Mouse (Mus musculus) frontal cortex, postnatal 25 days (tissue): Measurements from ENCODE around the gene Nr2c1.
A peak's percentile ranks its signal among the peaks of the same experiment; 100 is the strongest.

Experiments used
- DNase-seq, 2 experiments: peaks; one replicate each; pipeline ENCODE4 v3.0.0; 2022; ENCODE audit warnings: low spot score in 2 of 2

Gene Nr2c1

GRCm38 (mm10) chr10:94140227-94140931, 7.4 kb upstream of the Nr2c1 start:
- DNase-seq = no peak

- no peak for DNase-seq
Observed at GRCm38 (mm10) chr10:94142427-94142826, 5.4 kb upstream of the Nr2c1 start.

GRCm38 (mm10) chr10:94144581-94144980, 3.2 kb upstream of the Nr2c1 start:
- DNase-seq = no peak

GRCm38 (mm10) chr10:94147391-94147755, 450 bp upstream of the Nr2c1 start:
- DNase-seq = no peak

- no peak for DNase-seq
Observed at GRCm38 (mm10) chr10:94151488-94151887, 3.7 kb downstream of the Nr2c1 start.

- no peak for DNase-seq
Observed at GRCm38 (mm10) chr10:94153841-94154240, 6.0 kb downstream of the Nr2c1 start.

- DNase-seq = no peak
Observed at GRCm38 (mm10) chr10:94158962-94159361, 11.1 kb downstream of the Nr2c1 start.

- DNase-seq = no peak
Observed at GRCm38 (mm10) chr10:94159406-94159805, 11.6 kb downstream of the Nr2c1 start.

- no peak for DNase-seq
Observed at GRCm38 (mm10) chr10:94161051-94161765, 13.4 kb downstream of the Nr2c1 start.

- no peak for DNase-seq
Observed at GRCm38 (mm10) chr10:94162031-94162430, 14.2 kb downstream of the Nr2c1 start.

GRCm38 (mm10) chr10:94164104-94164845, 16.5 kb downstream of the Nr2c1 start:
- DNase-seq = no peak

- DNase-seq = no peak
Observed at GRCm38 (mm10) chr10:94165426-94165825, 17.6 kb downstream of the Nr2c1 start.

- DNase-seq = no peak
Observed at GRCm38 (mm10) chr10:94167051-94167750, 19.4 kb downstream of the Nr2c1 start.

GRCm38 (mm10) chr10:94171440-94172130, 23.8 kb downstream of the Nr2c1 start:
- DNase-seq = no peak

GRCm38 (mm10) chr10:94172137-94172536, 24.3 kb downstream of the Nr2c1 start:
- DNase-seq = no peak

- no peak for DNase-seq
Observed at GRCm38 (mm10) chr10:94172706-94173105, 24.9 kb downstream of the Nr2c1 start.

GRCm38 (mm10) chr10:94174652-94175051, 26.8 kb downstream of the Nr2c1 start:
- DNase-seq = no peak

- DNase-seq = no peak
Observed at GRCm38 (mm10) chr10:94183199-94183598, 35.4 kb downstream of the Nr2c1 start.

- peak; percentile 94 to 95 for DNase-seq
Observed at GRCm38 (mm10) chr10:94198482-94199405, 50.9 kb downstream of the Nr2c1 start, which contains the start of gene Ndufa12. TSS of gene Ndufa12 (plus strand) at chr10:94198720.

GRCm38 (mm10) chr10:94204973-94205372, 57.1 kb downstream of the Nr2c1 start:
- no peak for DNase-seq
